Mouse (Mus musculus): ENCODE data around the gene Tgm5. TPM values are rescaled to one million over a fixed set of nuclear protein-coding genes. Genes with fewer than 3 reads are reported as not detected.

Tgm5 gene
- total and polyA plus RNA-seq, 2 experiments from 2014 or later: 0.07 TPM; not detected in 1

DNA sequence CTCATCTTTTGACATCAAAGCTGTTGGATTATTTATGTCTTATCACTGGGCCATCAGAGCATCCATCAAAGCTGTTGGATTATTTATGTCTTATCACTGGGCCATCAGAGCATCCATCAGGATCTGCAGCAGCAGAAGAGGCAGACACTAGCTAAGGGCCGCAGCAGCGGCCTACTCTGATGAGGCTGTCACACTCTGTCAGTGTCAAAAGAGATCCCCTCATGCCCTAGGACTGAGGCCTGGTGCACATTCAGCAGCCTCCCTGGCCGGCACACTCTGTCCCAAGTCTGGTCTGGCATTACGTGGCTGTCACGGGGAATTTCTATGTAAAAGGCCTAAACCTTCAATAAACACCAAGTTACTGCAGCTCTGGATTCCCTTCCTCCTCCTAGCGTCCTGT lies 16.1 kb downstream of the Tgm5 start:
- Histone ChIP-seq H3K4me2 (ENCODE audit: low read depth) (no peak overlapping the region), H3K9ac (no peak overlapping the region), H3K4me3 (ENCODE audit: low read depth, low read length) (no peak overlapping the region), H3K4me1 (ENCODE audit: insufficient read depth) (no peaks in the 10 kb centered on the region), H3K9me3 (ENCODE audit: low read length) (no peaks in the 10 kb centered on the region), H3K36me3 (ENCODE audit: insufficient read depth) (no peaks in the 10 kb centered on the region), H3K27me3 (ENCODE audit: insufficient read depth, low read length) (no peaks in the 10 kb centered on the region), H3K27ac (ENCODE audit: low read depth, low read length) (no peak overlapping the region)
- WGBS: 75% methylated on average over 6 of the region's 6 CpGs
- ATAC-seq: no peak
- no peak for TF ChIP-seq CTCF (IDR thresholded peaks at IDR 0.05; ENCODE audit: low read depth)
- DNase-seq: no peak

DNA sequence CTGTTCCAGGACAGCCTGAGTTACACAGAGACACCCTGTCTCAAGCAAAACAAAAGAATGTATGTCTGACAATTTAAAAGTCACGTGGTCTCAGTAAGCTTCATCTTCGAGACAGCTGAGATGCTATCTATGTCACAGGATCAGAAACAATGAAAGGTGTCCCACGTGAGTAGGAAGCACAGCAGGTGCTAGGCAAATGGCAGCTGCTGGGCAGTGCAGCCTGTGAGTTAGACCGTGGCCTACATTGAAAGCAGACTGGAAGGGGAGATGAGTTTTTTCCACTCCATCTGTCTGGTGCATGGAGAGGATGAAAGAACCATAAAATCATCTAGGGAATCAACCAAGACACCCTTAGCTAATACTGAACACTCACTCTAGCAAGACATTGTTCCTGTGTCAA lies 18.5 kb downstream of the Tgm5 start:
- Histone ChIP-seq H3K4me1 (ENCODE audit: insufficient read depth) (no peaks in the 10 kb centered on the region), H3K9me3 (ENCODE audit: low read length) (no peaks in the 10 kb centered on the region), H3K27me3 (ENCODE audit: insufficient read depth, low read length) (no peaks in the 10 kb centered on the region), H3K27ac (ENCODE audit: low read depth, low read length) (no peak overlapping the region), H3K4me2 (ENCODE audit: low read depth) (no peak overlapping the region), H3K4me3 (ENCODE audit: low read depth, low read length) (no peak overlapping the region), H3K36me3 (ENCODE audit: insufficient read depth) (no peaks in the 10 kb centered on the region), H3K9ac (no peak overlapping the region)
- TF ChIP-seq CTCF (IDR thresholded peaks at IDR 0.05; ENCODE audit: low read depth): no peak
- 67% methylated on average over 4 of the region's 4 CpGs for WGBS
- ATAC-seq (no peak), DNase-seq (no peak)

DNA sequence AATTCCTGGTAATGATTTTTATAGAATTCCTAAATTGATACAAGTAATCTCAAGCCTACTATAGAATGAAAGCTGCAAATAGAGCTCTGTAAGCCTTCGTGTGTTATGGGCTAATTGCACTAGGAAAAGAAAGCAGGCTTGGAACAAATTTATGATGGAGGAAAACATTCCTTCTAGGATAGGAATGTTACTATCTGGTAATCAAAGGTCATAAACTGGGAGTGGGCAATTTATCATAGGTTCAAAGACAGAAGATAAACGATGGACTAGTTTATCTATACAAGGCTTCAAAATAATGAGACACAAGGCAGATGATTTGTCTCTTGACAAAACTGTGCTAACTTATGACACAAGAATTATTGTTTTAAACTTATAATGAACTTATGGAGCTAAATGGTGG lies 24.3 kb downstream of the Tgm5 start:
- DNase-seq (no peak), ATAC-seq (no peak)
- Histone ChIP-seq H3K27ac (ENCODE audit: low read depth, low read length) (no peak overlapping the region), H3K27me3 (ENCODE audit: insufficient read depth, low read length) (no peaks in the 10 kb centered on the region), H3K4me1 (ENCODE audit: insufficient read depth) (no peaks in the 10 kb centered on the region), H3K36me3 (ENCODE audit: insufficient read depth) (no peaks in the 10 kb centered on the region), H3K4me2 (ENCODE audit: low read depth) (no peak overlapping the region), H3K9me3 (ENCODE audit: low read length) (no peaks in the 10 kb centered on the region), H3K4me3 (ENCODE audit: low read depth, low read length) (no peak overlapping the region), H3K9ac (no peak overlapping the region)
- TF ChIP-seq CTCF (IDR thresholded peaks at IDR 0.05; ENCODE audit: low read depth): no peak
- 83% methylated on average over 2 of the region's 2 CpGs for WGBS

DNA sequence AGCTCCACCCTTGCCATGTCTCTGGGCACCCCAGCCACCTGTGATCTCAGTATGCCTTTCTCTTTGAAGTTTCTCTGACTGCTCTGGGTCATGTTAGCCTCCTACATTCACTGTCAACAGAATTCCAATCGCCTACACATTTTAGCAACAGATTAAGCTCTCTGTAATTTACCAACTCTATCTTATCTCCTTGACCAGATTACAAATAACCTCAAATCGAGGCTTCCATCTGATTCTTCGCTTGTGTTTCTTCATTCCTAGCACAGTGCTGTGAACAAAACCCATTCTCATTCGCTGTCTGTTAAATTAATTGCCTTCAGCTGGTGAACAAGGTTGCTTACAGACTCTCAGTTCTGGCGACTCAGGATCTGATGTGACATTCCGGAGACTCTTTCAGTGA lies 27.6 kb downstream of the Tgm5 start:
- Histone ChIP-seq H3K4me3 (ENCODE audit: low read depth, low read length) (no peak overlapping the region), H3K9ac (no peak overlapping the region), H3K9me3 (ENCODE audit: low read length) (no peaks in the 10 kb centered on the region), H3K27ac (ENCODE audit: low read depth, low read length) (no peak overlapping the region), H3K27me3 (ENCODE audit: insufficient read depth, low read length) (no peaks in the 10 kb centered on the region), H3K36me3 (ENCODE audit: insufficient read depth) (no peaks in the 10 kb centered on the region), H3K4me2 (ENCODE audit: low read depth) (no peak overlapping the region), H3K4me1 (ENCODE audit: insufficient read depth) (no peaks in the 10 kb centered on the region)
- 84% methylated on average over 6 of the region's 6 CpGs for WGBS
- ATAC-seq: no peak
- TF ChIP-seq CTCF (IDR thresholded peaks at IDR 0.05; ENCODE audit: low read depth): no peak
- DNase-seq: no peak

DNA sequence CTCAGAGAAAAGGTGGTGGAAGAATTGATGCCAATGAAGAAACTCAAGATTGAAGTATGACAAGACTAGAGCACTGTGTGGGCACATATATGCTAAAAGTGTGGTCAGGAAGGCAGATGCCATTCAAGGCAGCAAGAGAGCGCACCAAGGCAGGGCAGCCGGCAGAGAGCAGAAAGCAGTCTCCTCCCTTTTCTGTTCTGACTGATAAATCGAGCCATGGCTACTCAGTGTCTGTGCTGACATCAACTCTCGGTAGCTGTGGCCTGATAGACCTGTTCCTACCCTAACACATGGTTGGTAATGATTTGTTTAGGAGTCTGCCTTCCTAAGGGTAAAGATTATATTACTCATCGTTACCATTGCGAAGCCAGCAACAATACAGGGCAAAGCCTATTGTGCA lies 29.7 kb downstream of the Tgm5 start:
- no peak overlapping the region for H3K4me2 ChIP-seq (ENCODE audit: low read depth)
- TF ChIP-seq CTCF (IDR thresholded peaks at IDR 0.05; ENCODE audit: low read depth): no peak
- no peaks in the 10 kb centered on the region for H3K4me1 ChIP-seq (ENCODE audit: insufficient read depth)
- no peaks in the 10 kb centered on the region for H3K27me3 ChIP-seq (ENCODE audit: insufficient read depth, low read length)
- H3K27ac ChIP-seq (ENCODE audit: low read depth, low read length): no peak overlapping the region
- no peaks in the 10 kb centered on the region for H3K9me3 ChIP-seq (ENCODE audit: low read length)
- no peak for ATAC-seq
- whole genome bisulfite sequencing: 93% methylated on average over 6 of the region's 6 CpGs
- H3K9ac ChIP-seq: no peak overlapping the region
- H3K36me3 ChIP-seq (ENCODE audit: insufficient read depth): no peaks in the 10 kb centered on the region
- DNase-seq: no peak
- H3K4me3 ChIP-seq (ENCODE audit: low read depth, low read length): no peak overlapping the region

DNA sequence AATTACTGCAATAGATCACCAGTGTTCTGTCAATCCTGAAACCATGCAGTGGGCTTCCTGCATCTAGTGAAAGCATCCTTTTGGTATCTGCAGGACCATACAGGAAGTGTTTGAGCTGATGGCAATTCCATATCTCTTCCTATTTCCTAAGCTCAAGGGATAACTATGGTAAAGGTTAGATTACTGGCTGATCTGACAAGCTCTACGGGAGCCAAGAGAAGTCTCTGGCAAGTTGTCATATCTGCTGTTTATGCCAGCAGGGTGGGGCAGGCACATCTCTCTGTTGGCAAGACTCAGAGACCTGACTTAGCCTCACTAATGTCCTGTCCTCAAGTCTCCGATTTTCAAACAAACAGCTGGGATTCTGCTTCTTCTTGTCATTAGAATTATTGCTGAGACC lies 31.6 kb downstream of the Tgm5 start:
- H3K36me3 ChIP-seq (ENCODE audit: insufficient read depth): no peaks in the 10 kb centered on the region
- H3K27ac ChIP-seq (ENCODE audit: low read depth, low read length): no peak overlapping the region
- ATAC-seq (no peak), DNase-seq (no peak)
- H3K9ac ChIP-seq: no peak overlapping the region
- WGBS: 73% methylated on average over 2 of the region's 2 CpGs
- no peaks in the 10 kb centered on the region for H3K27me3 ChIP-seq (ENCODE audit: insufficient read depth, low read length)
- no peak for TF ChIP-seq CTCF (IDR thresholded peaks at IDR 0.05; ENCODE audit: low read depth)
- no peak overlapping the region for H3K4me2 ChIP-seq (ENCODE audit: low read depth)
- H3K4me1 ChIP-seq (ENCODE audit: insufficient read depth): no peaks in the 10 kb centered on the region
- no peak overlapping the region for H3K4me3 ChIP-seq (ENCODE audit: low read depth, low read length)
- H3K9me3 ChIP-seq (ENCODE audit: low read length): no peaks in the 10 kb centered on the region

DNA sequence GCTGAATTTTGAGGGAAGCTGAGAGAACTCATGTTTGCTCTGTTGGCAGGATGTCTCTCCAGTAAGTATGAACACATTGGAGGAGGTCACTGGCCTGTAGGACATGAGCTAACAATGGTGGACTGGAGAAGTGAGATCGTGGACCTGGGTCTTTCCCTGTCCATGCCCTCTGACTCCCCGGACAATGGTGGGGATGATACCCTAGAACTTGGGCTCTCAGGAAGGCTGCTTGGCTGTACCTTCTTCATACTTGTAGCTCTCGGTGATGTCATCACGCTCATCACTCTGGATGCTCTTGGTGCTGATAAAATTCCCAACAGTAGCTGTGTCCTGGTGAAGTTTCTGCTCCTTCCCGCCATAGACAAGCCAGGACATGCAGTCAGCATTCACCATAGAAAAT lies 33.5 kb downstream of the Tgm5 start:
- 94% methylated on average over 5 of the region's 5 CpGs for WGBS
- DNase-seq (no peak), ATAC-seq (no peak)
- Histone ChIP-seq H3K36me3 (ENCODE audit: insufficient read depth) (no peaks in the 10 kb centered on the region), H3K27ac (ENCODE audit: low read depth, low read length) (no peak overlapping the region), H3K9ac (no peak overlapping the region), H3K9me3 (ENCODE audit: low read length) (no peaks in the 10 kb centered on the region), H3K4me1 (ENCODE audit: insufficient read depth) (no peaks in the 10 kb centered on the region), H3K4me3 (ENCODE audit: low read depth, low read length) (no peak overlapping the region), H3K4me2 (ENCODE audit: low read depth) (no peak overlapping the region), H3K27me3 (ENCODE audit: insufficient read depth, low read length) (no peaks in the 10 kb centered on the region)
- TF ChIP-seq CTCF (IDR thresholded peaks at IDR 0.05; ENCODE audit: low read depth): no peak

DNA sequence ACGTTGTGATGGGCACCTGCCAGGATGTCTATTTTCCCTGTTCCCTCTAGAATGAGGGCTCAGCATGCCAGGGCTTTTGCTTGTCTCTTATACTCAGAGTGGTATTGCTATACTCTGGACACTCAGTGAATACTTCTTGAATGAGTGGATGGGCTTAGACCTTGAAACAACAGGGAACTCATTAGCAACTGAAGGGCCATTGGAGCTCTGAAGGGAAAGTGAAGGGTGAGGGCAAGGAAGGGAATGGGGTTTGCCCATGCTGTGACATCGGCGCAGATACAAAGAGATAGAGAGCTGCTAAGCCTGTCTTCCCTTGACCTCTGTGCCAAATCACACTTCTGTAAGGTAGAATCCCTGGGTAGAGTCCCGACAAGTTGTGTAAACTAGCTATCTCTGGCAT lies 40.0 kb downstream of the Tgm5 start:
- H3K4me2 ChIP-seq (ENCODE audit: low read depth): no peak overlapping the region
- H3K4me3 ChIP-seq (ENCODE audit: low read depth, low read length): no peak overlapping the region
- WGBS: 82% methylated on average over 4 of the region's 4 CpGs
- TF ChIP-seq CTCF (IDR thresholded peaks at IDR 0.05; ENCODE audit: low read depth): no peak
- no peaks in the 10 kb centered on the region for H3K36me3 ChIP-seq (ENCODE audit: insufficient read depth)
- H3K4me1 ChIP-seq (ENCODE audit: insufficient read depth): no peaks in the 10 kb centered on the region
- H3K9me3 ChIP-seq (ENCODE audit: low read length): no peaks in the 10 kb centered on the region
- H3K9ac ChIP-seq: no peak overlapping the region
- H3K27ac ChIP-seq (ENCODE audit: low read depth, low read length): no peak overlapping the region
- DNase-seq: no peak
- H3K27me3 ChIP-seq (ENCODE audit: insufficient read depth, low read length): no peaks in the 10 kb centered on the region
- no peak for ATAC-seq

All from forebrain, postnatal 0 days (tissue).